ENCODE assay signal across 40 mouse cellular contexts in genomic region chr13:30921914-30922313, GRCm38 (mm10). TPM values are rescaled to one million over a fixed set of nuclear protein-coding genes. Genes with fewer than 3 reads are reported as not detected.
"Had no signal": no experiment of that assay in that cellular context is flagged by ENCODE, and none has a peak within 500 bp of the region (broad histone marks: within the 10 kb centered on the region; RNA-seq: fewer than 3 reads in every experiment).

No protein-coding gene starts in this region.

- H3K27ac ChIP-seq: limb, embryonic 10.5 days; limb, embryonic 12.5 days; limb, embryonic 13.5 days; limb, embryonic 15.5 days; liver, embryonic 12.5 days; liver, embryonic 13.5 days; liver, embryonic 14.5 days; liver, embryonic 15.5 days; lung, embryonic 15.5 days; macrophage; midbrain, embryonic 10.5 days; midbrain, embryonic 12.5 days; midbrain, embryonic 13.5 days; midbrain, embryonic 15.5 days had no signal

- DNase-seq: left cerebral cortex, postnatal 4 days; liver; liver, embryonic 13.5 days; liver, postnatal 0 days; lung, adult 18-20 months; lung, adult 2 months; lung, embryonic 14.5 days; lung, postnatal 10 days; lung, postnatal 14 days; lung, postnatal 36 days; lung, postnatal 4 days; midbrain, embryonic 14.5 days had no signal

- H3K9me3 ChIP-seq: limb, embryonic 10.5 days; limb, embryonic 12.5 days; limb, embryonic 13.5 days; limb, embryonic 15.5 days; liver, embryonic 12.5 days; liver, embryonic 13.5 days; liver, embryonic 15.5 days; lung, embryonic 15.5 days; megakaryocyte, embryonic 14.5 days; midbrain, embryonic 10.5 days; midbrain, embryonic 12.5 days; midbrain, embryonic 13.5 days; midbrain, embryonic 15.5 days had no signal

- ATAC-seq: liver, embryonic 12.5 days; liver, postnatal 0 days; lung, postnatal 0 days; midbrain, embryonic 13.5 days; midbrain, embryonic 15.5 days; midbrain, embryonic 16.5 days had no signal

- H3K4me2 ChIP-seq: limb, embryonic 12.5 days; limb, embryonic 13.5 days; limb, embryonic 15.5 days; liver, embryonic 11.5 days; liver, embryonic 12.5 days; liver, embryonic 13.5 days; liver, embryonic 15.5 days; lung, embryonic 14.5 days; lung, embryonic 15.5 days; midbrain, embryonic 11.5 days; midbrain, embryonic 12.5 days; midbrain, embryonic 13.5 days; midbrain, embryonic 15.5 days had no signal

- H3K4me3 ChIP-seq: limb, embryonic 10.5 days; limb, embryonic 12.5 days; limb, embryonic 13.5 days; limb, embryonic 15.5 days; liver, embryonic 12.5 days; liver, embryonic 13.5 days; liver, embryonic 15.5 days; lung, embryonic 15.5 days; megakaryocyte, embryonic 14.5 days; midbrain, embryonic 10.5 days; midbrain, embryonic 12.5 days; midbrain, embryonic 13.5 days; midbrain, embryonic 15.5 days; myocyte had no signal

- H3K9ac ChIP-seq: limb, embryonic 12.5 days; limb, embryonic 13.5 days; limb, embryonic 15.5 days; liver, embryonic 12.5 days; liver, embryonic 13.5 days; liver, embryonic 14.5 days; liver, embryonic 15.5 days; liver, postnatal 0 days; lung, embryonic 14.5 days; lung, embryonic 15.5 days; midbrain, embryonic 12.5 days; midbrain, embryonic 13.5 days; midbrain, embryonic 15.5 days had no signal

- H3K4me1 ChIP-seq: limb, embryonic 12.5 days; limb, embryonic 13.5 days; limb, embryonic 15.5 days; liver, embryonic 12.5 days; liver, embryonic 13.5 days; liver, embryonic 15.5 days; lung, embryonic 15.5 days; midbrain, embryonic 10.5 days; midbrain, embryonic 12.5 days; midbrain, embryonic 13.5 days; midbrain, embryonic 15.5 days had no signal

- H3K27me3 ChIP-seq: limb, embryonic 12.5 days; limb, embryonic 13.5 days; limb, embryonic 15.5 days; liver, embryonic 12.5 days; liver, embryonic 13.5 days; liver, embryonic 15.5 days; lung, embryonic 15.5 days; megakaryocyte, embryonic 14.5 days; midbrain, embryonic 12.5 days; midbrain, embryonic 13.5 days; midbrain, embryonic 15.5 days had no signal

RNA-seq across cellular contexts. Expression of gene Hus1b, which starts 25.6 kb away (rescaled TPM):
- polyA plus RNA-seq: limb, embryonic 10.5 days; limb, embryonic 11.5 days; limb, embryonic 12.5 days; limb, embryonic 13.5 days; limb, embryonic 15.5 days; liver, embryonic 11.5 days; liver, embryonic 13.5 days; liver, embryonic 15.5 days; liver, postnatal 0 days; lung, embryonic 15.5 days; lung, embryonic 16.5 days; lung, postnatal 0 days; macrophage; midbrain, embryonic 11.5 days; midbrain, embryonic 13.5 days; midbrain, embryonic 15.5 days; midbrain, embryonic 16.5 days; midbrain, postnatal 0 days; myocyte; neural tube, embryonic 11.5 days had no signal

RNA-seq across cellular contexts. Expression of gene Gm5447, which starts 52.1 kb away (rescaled TPM):
- total RNA-seq: left cerebral cortex, postnatal 25 days; megakaryocyte-erythroid progenitor cell, adult 5-6 weeks; midbrain, postnatal 0 days; monocyte, adult 5-6 weeks had no signal
- polyA plus RNA-seq: limb, embryonic 10.5 days; limb, embryonic 11.5 days; limb, embryonic 13.5 days; liver, adult 2 months; liver, embryonic 11.5 days; liver, embryonic 12.5 days; liver, embryonic 13.5 days; liver, embryonic 14.5 days; liver, embryonic 16.5 days; liver, postnatal 0 days; lung, adult 2 months; lung, embryonic 14.5 days; macrophage; midbrain, embryonic 11.5 days; midbrain, embryonic 14.5 days; midbrain, embryonic 15.5 days; midbrain, embryonic 16.5 days; midbrain, postnatal 0 days; myocyte; neural tube, embryonic 11.5 days had no signal
